Mouse (Mus musculus) forebrain, embryonic 14.5 days (tissue): Measurements from ENCODE around the gene Lypla2. TPM values are rescaled to one million over a fixed set of nuclear protein-coding genes. Genes with fewer than 3 reads are reported as not detected.

ENCODE experiments used
- ATAC-seq: fragments of 200-750 bp; cut with Nextera tagmentation; 2 replicates; pipeline ENCODE4 v1.8.0; 2017; ENCODE audit warnings: mild to moderate bottlenecking, moderate library complexity
- DNase-seq: peaks from one replicate; pipeline ENCODE4 v3.0.0-alpha.2; 2015; ENCODE audit warnings: low spot score
- H3K27ac ChIP-seq: fragments of 300-500 bp; sonication (generic); 2 replicates; pipeline ENCODE4 v1.5.1; 2014; ENCODE audit warnings: low read depth, mild to moderate bottlenecking, control low read depth, low read length, moderate library complexity
- H3K27me3 ChIP-seq: fragments of 300-500 bp; sonication (generic); replicated peaks from 2 replicates; pipeline ENCODE4 v1.6.1; 2014; ENCODE audit warnings: low read length, control low read depth, mixed read lengths; ENCODE audit not compliant: control insufficient read depth, insufficient read depth
- H3K36me3 ChIP-seq: fragments of 300-500 bp; sonication (generic); 2 replicates; pipeline ENCODE4 v1.6.1; 2014; ENCODE audit warnings: low read length, control low read depth; ENCODE audit not compliant: control insufficient read depth, insufficient read depth
- H3K4me1 ChIP-seq: fragments of 300-500 bp; sonication (generic); 2 replicates; pipeline ENCODE4 v1.6.1; 2014; ENCODE audit warnings: antibody characterized with exemption, low read length, control low read depth; ENCODE audit not compliant: control insufficient read depth, insufficient read depth
- H3K4me2 ChIP-seq: fragments of 300-500 bp; sonication (generic); 2 replicates; pipeline ENCODE4 v1.6.1; 2014; ENCODE audit warnings: mild to moderate bottlenecking, control low read depth, low read length
- H3K4me3 ChIP-seq: fragments of 300-500 bp; sonication (generic); 2 replicates; pipeline ENCODE4 v1.5.1; 2014; ENCODE audit warnings: low read depth, low read length, control low read depth
- H3K9ac ChIP-seq: fragments of 300-500 bp; sonication (generic); 2 replicates; pipeline ENCODE4 v1.6.1; 2014; ENCODE audit warnings: mild to moderate bottlenecking, low read length, control low read depth, moderate library complexity
- H3K9me3 ChIP-seq: fragments of 300-500 bp; sonication (generic); replicated peaks from 2 replicates; pipeline ENCODE4 v1.6.1; 2016; ENCODE audit warnings: low read length, control low read depth, mixed read lengths; ENCODE audit not compliant: control insufficient read depth
- WGBS: fragments of 180-500 bp; shearing (Covaris S2); extraction: QIAGEN DNeasy Blood & Tissue Kit; methylation state at CpG from one replicate; pipeline ENCODE4 v1.1.7; 2014; 5-methylcytosine and 5-hydroxymethylcytosine counted together
- polyA plus RNA-seq: library from polyadenylated mRNA; unstranded; fragments of >200 nt; fragmentation: Nextera tagmentation; extraction: Ambion mirVana; gene quantifications from 2 replicates; pipeline ENCODE4 v1.2.1, GENCODE M21; 2014

Lypla2 gene
- polyA plus RNA-seq, 1 experiment from 2014 or later = 163 TPM

GRCm38 (mm10) chr4:135934708-135935500 is 37.5 kb downstream of the Lypla2 start:
- Histone ChIP-seq H3K9me3 (no peaks in the 10 kb centered on the region), H3K27me3 (no peaks in the 10 kb centered on the region), H3K4me1 (no peaks in the 10 kb centered on the region), H3K4me2 (no peak overlapping the region), H3K9ac (no peak overlapping the region), H3K4me3 (no peak overlapping the region), H3K27ac (no peak overlapping the region), H3K36me3 (peaks cover 63% of the 10 kb centered on the region)
- WGBS = 47% methylated on average over 12 of the region's 12 CpGs
- DNase-seq = no peak
- ATAC-seq = no peak

DNA sequence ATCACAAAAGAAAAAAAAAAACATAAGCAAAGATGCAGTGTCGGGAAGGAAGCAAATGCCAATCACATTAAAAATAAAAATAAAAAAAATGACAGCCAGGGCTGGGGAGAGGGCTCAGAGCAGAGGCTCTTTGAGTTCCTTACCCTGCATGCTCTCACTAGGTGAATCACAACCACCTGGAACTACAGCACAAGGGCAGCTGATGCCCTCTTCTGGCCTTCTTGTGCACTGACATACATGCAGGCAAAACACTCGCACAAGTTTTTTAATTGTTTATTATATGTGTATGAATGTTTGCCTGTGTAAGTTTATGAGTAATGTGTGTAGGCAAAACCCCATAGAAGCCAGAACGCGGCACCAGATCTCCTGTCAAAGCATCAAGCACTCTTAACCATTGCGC is 40.6 kb downstream of the Lypla2 start:
- Histone ChIP-seq H3K9ac (no peak overlapping the region), H3K4me2 (no peak overlapping the region), H3K4me1 (no peaks in the 10 kb centered on the region), H3K9me3 (no peaks in the 10 kb centered on the region), H3K27me3 (no peaks in the 10 kb centered on the region), H3K36me3 (peaks cover 41% of the 10 kb centered on the region), H3K4me3 (no peak overlapping the region), H3K27ac (no peak overlapping the region)
- ATAC-seq = no peak
- DNase-seq = peak; percentile 47
- 71% methylated on average over 5 of the region's 5 CpGs for WGBS

DNA sequence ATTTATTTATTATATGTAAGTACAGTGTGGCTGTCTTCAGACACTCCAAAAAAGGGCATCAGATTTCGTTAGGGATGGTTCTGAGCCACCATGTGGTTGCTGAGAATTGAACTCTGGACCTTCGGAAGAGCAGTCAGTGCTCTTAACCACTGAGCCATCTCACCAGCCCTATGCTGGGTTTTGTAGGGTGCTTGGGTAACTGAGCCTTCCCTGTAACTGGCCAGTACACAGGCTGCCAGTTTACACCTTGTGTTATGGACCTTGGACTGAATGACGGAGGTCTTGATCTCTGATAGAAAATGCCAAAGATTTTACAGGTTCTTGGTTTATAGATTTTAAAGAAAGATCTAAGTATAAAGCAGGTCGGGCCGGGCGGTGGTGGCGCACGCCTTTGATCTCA is 42.2 kb downstream of the Lypla2 start:
- peaks cover 35% of the 10 kb centered on the region for H3K36me3 ChIP-seq
- no peaks in the 10 kb centered on the region for H3K9me3 ChIP-seq
- no peak overlapping the region for H3K4me3 ChIP-seq
- WGBS = 95% methylated on average over 8 of the region's 8 CpGs
- no peak overlapping the region for H3K27ac ChIP-seq
- ATAC-seq (no peak), DNase-seq (no peak)
- no peak overlapping the region for H3K4me2 ChIP-seq
- no peaks in the 10 kb centered on the region for H3K27me3 ChIP-seq
- no peak overlapping the region for H3K9ac ChIP-seq
- H3K4me1 ChIP-seq = no peaks in the 10 kb centered on the region

DNA sequence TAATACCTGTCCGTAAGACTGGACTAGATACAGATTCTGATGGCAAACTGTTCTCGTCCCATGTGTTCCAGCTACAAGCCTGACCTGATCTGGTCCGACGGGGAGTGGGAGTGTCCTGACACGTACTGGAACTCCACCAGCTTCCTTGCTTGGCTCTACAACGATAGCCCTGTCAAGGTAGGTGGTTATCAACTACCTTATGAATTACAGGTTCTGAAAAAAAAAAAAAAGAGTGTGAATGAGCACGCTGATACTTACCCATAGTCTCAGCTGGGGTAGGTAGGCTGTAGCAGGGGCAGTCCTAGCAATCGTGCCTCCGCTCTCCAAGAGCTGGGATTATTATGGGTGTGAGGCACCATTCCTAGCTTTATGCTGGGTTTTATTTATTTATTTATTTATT is 42.6 kb downstream of the Lypla2 start:
- Histone ChIP-seq H3K9ac (no peak overlapping the region), H3K4me3 (no peak overlapping the region), H3K27ac (no peak overlapping the region), H3K27me3 (no peaks in the 10 kb centered on the region), H3K9me3 (no peaks in the 10 kb centered on the region), H3K4me1 (no peaks in the 10 kb centered on the region), H3K4me2 (no peak overlapping the region), H3K36me3 (peaks cover 35% of the 10 kb centered on the region)
- no peak for ATAC-seq
- DNase-seq = no peak
- 92% methylated on average over 9 of the region's 9 CpGs for WGBS

DNA sequence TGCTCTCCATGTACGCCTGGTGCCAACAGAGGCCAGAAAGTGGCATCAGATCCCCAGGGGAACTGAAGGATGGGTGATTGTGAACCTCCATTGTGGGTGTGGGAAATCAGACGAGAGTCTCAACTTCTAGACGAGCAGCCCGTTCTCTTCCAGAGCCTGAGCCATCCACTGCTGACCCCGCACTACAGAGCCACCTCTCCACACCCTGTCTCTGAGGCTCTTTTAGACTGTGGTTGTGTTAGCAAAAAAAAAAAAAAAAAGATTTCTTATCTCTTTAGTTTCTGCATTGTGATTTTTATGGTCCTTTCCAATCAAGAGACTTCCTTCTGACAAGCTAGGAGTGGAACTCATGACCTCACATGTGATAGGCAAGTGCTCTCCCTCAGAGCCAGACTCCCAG is 43.0 kb downstream of the Lypla2 start:
- H3K27me3 ChIP-seq = no peaks in the 10 kb centered on the region
- no peak for DNase-seq
- no peak overlapping the region for H3K9ac ChIP-seq
- H3K4me2 ChIP-seq = no peak overlapping the region
- no peak overlapping the region for H3K4me3 ChIP-seq
- H3K4me1 ChIP-seq = no peaks in the 10 kb centered on the region
- ATAC-seq = no peak
- H3K36me3 ChIP-seq = peaks cover 33% of the 10 kb centered on the region
- H3K27ac ChIP-seq = no peak overlapping the region
- H3K9me3 ChIP-seq = no peaks in the 10 kb centered on the region
- 94% methylated on average over 5 of the region's 5 CpGs for WGBS

DNA sequence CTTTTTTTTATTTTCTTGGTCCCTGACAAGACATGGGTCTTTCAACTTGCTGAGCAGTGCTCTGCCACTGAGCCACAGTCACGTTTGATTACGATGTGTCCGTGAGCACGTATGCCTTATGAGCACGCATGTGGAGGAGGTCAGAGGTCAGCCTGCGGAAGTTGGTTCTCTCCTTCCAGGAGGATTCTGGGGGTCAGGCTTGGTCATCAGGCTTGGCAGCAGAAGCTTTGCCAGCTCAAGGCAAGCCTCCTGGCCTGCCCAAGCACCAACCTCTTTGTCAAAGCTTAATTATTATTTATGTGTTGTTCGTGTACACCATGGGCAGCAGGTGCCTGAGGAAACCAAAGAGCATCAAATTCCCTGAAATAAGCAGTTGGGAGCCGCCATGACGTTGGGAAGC is 44.0 kb downstream of the Lypla2 start:
- Histone ChIP-seq H3K36me3 (peaks cover 27% of the 10 kb centered on the region), H3K27ac (no peak overlapping the region), H3K27me3 (no peaks in the 10 kb centered on the region), H3K4me3 (no peak overlapping the region), H3K9ac (no peak overlapping the region), H3K4me2 (no peak overlapping the region), H3K9me3 (no peaks in the 10 kb centered on the region), H3K4me1 (no peaks in the 10 kb centered on the region)
- WGBS = 82% methylated on average over 9 of the region's 9 CpGs
- DNase-seq = no peak
- ATAC-seq = no peak

DNA sequence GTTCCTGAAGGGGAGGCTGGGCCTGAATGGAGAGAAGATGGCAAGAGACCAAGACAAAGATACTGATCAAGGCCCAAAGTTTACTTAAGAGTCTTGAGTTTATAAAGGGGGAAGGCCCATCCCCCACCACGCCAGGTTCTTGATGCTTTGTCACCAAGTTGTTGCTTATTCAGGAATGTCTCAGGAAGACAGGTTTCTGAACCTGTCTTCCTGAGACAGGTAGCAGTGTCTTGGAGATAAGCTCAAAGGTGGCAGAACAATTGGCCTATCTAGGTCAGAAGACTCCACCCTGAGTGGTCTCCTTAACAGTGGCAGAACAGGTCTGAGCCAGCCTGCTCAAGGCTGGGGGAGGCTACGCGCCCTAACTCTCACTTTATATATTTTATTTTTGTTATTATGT is 45.6 kb downstream of the Lypla2 start:
- 97% methylated on average over 3 of the region's 3 CpGs for WGBS
- Histone ChIP-seq H3K4me3 (no peak overlapping the region), H3K27me3 (no peaks in the 10 kb centered on the region), H3K36me3 (peaks cover 20% of the 10 kb centered on the region; the same call in 1 of the 2 replicates), H3K9ac (no peak overlapping the region), H3K9me3 (no peaks in the 10 kb centered on the region), H3K4me1 (peaks cover 2% of the 10 kb centered on the region), H3K27ac (no peak overlapping the region), H3K4me2 (no peak overlapping the region)
- DNase-seq = no peak
- no peak for ATAC-seq

- peaks cover 17% of the 10 kb centered on the region; the same call in 1 of the 2 replicates for H3K36me3 ChIP-seq
- H3K4me3 ChIP-seq = no peak overlapping the region
- DNase-seq (no peak), ATAC-seq (no peak)
- H3K4me1 ChIP-seq = peaks cover 6% of the 10 kb centered on the region
- H3K9ac ChIP-seq = no peak overlapping the region
- no peak overlapping the region for H3K4me2 ChIP-seq
- H3K9me3 ChIP-seq = no peaks in the 10 kb centered on the region
- H3K27ac ChIP-seq = no peak overlapping the region
- WGBS = 89% methylated on average over 10 of the region's 10 CpGs
- H3K27me3 ChIP-seq = no peaks in the 10 kb centered on the region
Observed at GRCm38 (mm10) chr4:135926195-135926808, 46.1 kb downstream of the Lypla2 start.

GRCm38 (mm10) chr4:135925341-135925740 is 47.1 kb downstream of the Lypla2 start:
- no peaks in the 10 kb centered on the region for H3K27me3 ChIP-seq
- H3K4me3 ChIP-seq = no peak overlapping the region
- WGBS = 74% methylated on average over 5 of the region's 5 CpGs
- H3K4me1 ChIP-seq = peaks cover 6% of the 10 kb centered on the region
- H3K36me3 ChIP-seq = peaks cover 13% of the 10 kb centered on the region; the same call in 1 of the 2 replicates
- DNase-seq (peak; percentile 39), ATAC-seq (no peak)
- no peak overlapping the region for H3K9ac ChIP-seq
- H3K27ac ChIP-seq = no peak overlapping the region
- H3K9me3 ChIP-seq = no peaks in the 10 kb centered on the region
- no peak overlapping the region for H3K4me2 ChIP-seq
